Mouse (Mus musculus) limb, embryonic 12.5 days (tissue): Measurements from ENCODE around the gene Catsper4. TPM values are rescaled to one million over a fixed set of nuclear protein-coding genes. Genes with fewer than 3 reads are reported as not detected.
"Not testable (repeated sequence)": the region's sequence is repeated elsewhere in the genome, so short reads cannot be mapped to it uniquely, and the experiment has no call there.

Experiments
- ATAC-seq: fragments of 200-750 bp; cut with Nextera tagmentation; 2 replicates; pipeline ENCODE4 v1.8.0; 2017; ENCODE audit warnings: low read depth, moderate TSS enrichment; ENCODE audit not compliant: insufficient number of reproducible peaks, insufficient read depth, low FRiP score, low TSS enrichment
- H3K27ac ChIP-seq: fragments of 300-500 bp; sonication (generic); 2 replicates; pipeline ENCODE4 v1.5.1; 2016; ENCODE audit warnings: mild to moderate bottlenecking, moderate library complexity
- H3K27me3 ChIP-seq: fragments of 300-500 bp; sonication (generic); 2 replicates; pipeline ENCODE4 v1.6.1; 2016; ENCODE audit warnings: mild to moderate bottlenecking, moderate library complexity
- H3K36me3 ChIP-seq: fragments of 300-500 bp; sonication (generic); 2 replicates; pipeline ENCODE4 v1.6.1; 2016; ENCODE audit warnings: mild to moderate bottlenecking, moderate library complexity
- H3K4me1 ChIP-seq: fragments of 300-500 bp; sonication (generic); replicated peaks from 2 replicates; pipeline ENCODE4 v1.6.1; 2016
- H3K4me2 ChIP-seq: fragments of 300-500 bp; sonication (generic); 2 replicates; pipeline ENCODE4 v1.6.1; 2016; ENCODE audit warnings: mild to moderate bottlenecking, moderate library complexity
- H3K4me3 ChIP-seq: fragments of 300-500 bp; sonication (generic); replicated peaks from 2 replicates; pipeline ENCODE4 v1.5.1; 2016; ENCODE audit warnings: mild to moderate bottlenecking
- H3K9ac ChIP-seq: fragments of 300-500 bp; sonication (generic); replicated peaks from 2 replicates; pipeline ENCODE4 v1.6.1; 2016; ENCODE audit warnings: mild to moderate bottlenecking, moderate library complexity
- H3K9me3 ChIP-seq: fragments of 300-500 bp; sonication (generic); 2 replicates; pipeline ENCODE4 v1.6.1; 2016; ENCODE audit warnings: mild to moderate bottlenecking, moderate library complexity
- WGBS: fragments of 180-500 bp; shearing (Covaris S2); methylation state at CpG from one replicate; pipeline ENCODE4 v1.1.7; 2016; 5-methylcytosine and 5-hydroxymethylcytosine counted together
- polyA plus RNA-seq: library from polyadenylated mRNA; unstranded; fragments of >200 nt; fragmentation: Nextera tagmentation; extraction: Ambion mirVana; gene quantifications from 2 replicates; pipeline ENCODE4 v1.2.1, GENCODE M21; 2016

Catsper4 gene
- polyA plus RNA-seq, result not detected in 2 replicates

DNA sequence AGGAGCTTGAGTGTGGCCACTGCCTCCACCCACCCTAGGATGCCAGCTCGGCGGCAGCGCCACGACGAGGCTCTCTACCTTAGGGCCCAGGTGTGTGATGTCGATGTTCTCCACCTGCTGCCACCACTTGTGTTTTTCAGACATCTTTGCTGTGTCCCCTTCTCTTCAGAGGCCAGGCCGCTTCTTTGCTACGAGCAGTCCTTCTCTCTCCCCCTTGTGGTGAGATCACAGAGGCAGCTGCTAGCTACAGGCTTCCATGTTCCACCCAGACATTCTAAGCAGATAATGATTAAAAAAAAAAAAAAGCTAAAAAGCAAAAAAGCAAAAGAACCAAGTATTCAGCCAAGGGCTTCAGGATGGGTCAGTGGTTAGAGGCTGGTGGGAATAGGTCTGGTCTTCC is at the start of gene Catsper4:
Gene Catsper4, minus strand, starts transcription at position 190 of the 400 bp plus-strand sequence.
- 69% methylated on average over 8 of the region's 8 CpGs for WGBS
- H3K4me3 ChIP-seq, result no peak within 1 kb of the TSS

DNA sequence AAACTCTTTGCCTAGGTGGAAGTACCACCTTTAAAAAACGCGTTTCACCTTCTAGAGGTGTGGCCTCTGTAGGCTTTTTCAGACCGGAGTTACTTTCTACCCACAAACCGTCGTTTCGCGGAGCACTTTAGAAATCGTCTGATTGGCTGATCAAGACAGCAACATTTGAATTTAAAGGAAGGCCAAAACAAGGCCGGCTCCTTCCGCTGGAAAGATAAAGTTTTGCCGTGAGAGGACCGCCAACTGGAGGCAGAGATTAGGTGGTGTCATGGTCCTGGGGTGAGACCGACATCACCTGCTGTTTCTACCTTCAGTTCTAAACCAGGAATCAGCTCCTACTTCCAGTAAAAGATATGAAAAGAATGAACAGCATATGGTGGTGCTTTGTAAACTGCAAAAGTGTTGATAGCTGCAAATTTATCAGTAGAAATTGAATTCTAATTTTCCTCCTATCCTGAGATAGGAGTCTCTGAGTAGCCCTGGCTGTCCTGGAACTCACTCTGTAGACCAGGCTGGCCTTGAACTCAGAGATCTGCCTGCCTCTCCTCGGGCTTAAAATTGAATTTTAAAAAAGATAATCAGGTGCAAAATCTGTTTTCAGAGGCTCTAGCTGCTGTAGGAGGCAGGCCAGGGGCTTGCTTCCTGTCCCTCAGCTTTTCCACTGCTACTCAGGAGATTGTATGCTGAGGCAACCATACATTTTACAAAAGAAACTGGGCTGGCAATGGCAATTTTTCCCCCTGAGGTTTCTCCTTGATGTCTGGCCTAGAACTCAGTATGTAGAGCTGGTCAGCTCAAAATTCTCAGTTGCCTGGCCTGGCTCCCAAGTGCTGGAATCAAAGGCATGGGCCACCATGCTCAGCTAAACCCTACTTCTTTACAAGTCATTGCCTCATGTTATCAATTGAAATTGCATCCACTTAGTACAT is 46.5 kb upstream of the Catsper4 start:
- peaks cover 29% of the 10 kb centered on the region for H3K36me3 ChIP-seq
- peak overlapping the region; percentile 16 for H3K4me3 ChIP-seq
- no peak overlapping the region; the same call in 1 of the 2 replicates for H3K9ac ChIP-seq
- no peaks in the 10 kb centered on the region for H3K9me3 ChIP-seq
- 4% methylated on average over 14 of the region's 14 CpGs for WGBS
- H3K27me3 ChIP-seq, result no peaks in the 10 kb centered on the region
- peak overlapping the region; percentile 42 for H3K4me2 ChIP-seq
- no peak for ATAC-seq
- peaks cover 7% of the 10 kb centered on the region; the same call in 1 of the 2 replicates for H3K4me1 ChIP-seq
- no peak overlapping the region for H3K27ac ChIP-seq

More for the DNA sequence above, at the start of gene Catsper4:
- H3K27ac ChIP-seq, result no peak within 1 kb of the TSS
- 0 out of 2 replicates have a peak, but pooled peaks cover 3% of the 10 kb centered on the region for H3K27me3 ChIP-seq
- no peaks in the 10 kb centered on the region for H3K4me1 ChIP-seq
- no peak within 1 kb of the TSS for H3K9ac ChIP-seq
- no peak for ATAC-seq
- H3K4me2 ChIP-seq, result no peak within 1 kb of the TSS
- H3K36me3 ChIP-seq, result no peaks in the 10 kb centered on the region
- H3K9me3 ChIP-seq, result no peaks in the 10 kb centered on the region

DNA sequence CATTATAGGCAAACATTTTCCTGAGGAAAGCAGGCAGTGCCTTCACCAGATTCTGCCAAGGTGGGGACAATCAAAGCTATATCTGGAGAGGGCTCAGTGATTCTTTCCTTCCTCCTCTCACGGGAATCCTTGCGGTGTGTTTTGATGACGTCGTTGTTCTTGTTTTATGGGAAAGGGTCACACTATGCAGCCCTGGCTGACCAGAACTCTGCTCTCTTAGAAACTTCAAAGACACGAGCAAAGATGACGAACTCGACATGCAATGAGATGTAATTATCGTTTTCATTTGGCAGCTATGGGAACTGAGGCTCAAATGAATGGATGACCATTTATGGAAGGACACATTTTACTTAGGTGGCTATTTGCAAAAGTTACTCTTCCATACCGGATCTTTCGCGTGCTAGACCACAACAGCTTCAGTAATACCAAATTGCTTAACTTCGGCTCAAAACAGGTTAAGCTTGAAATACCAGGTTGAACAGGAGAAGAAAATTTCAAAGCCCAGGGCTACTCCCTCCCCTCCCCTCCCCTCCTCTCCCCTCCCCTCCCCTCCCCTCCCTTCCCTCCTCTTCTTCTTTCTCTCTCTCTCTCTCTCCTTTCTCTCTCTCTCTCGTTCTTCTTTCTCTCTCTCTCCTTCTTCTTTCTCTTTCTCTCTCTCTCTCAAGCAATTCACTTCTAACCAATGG is 45.7 kb upstream of the Catsper4 start:
- Histone ChIP-seq H3K4me3 (peak overlapping the region; percentile 16), H3K9ac (no peak overlapping the region), H3K9me3 (no peaks in the 10 kb centered on the region), H3K4me1 (peaks cover 7% of the 10 kb centered on the region; the same call in 1 of the 2 replicates), H3K36me3 (peaks cover 21% of the 10 kb centered on the region), H3K27ac (no peak overlapping the region; the same call in 1 of the 2 replicates), H3K27me3 (no peaks in the 10 kb centered on the region), H3K4me2 (peak overlapping the region; percentile 42)
- 21% methylated on average over 12 of the region's 13 CpGs for WGBS
- no peak for ATAC-seq

GRCm38 (mm10) chr4:134271979-134272378 is 44.8 kb upstream of the Catsper4 start:
- Histone ChIP-seq H3K9me3 (no peaks in the 10 kb centered on the region), H3K9ac (no peak overlapping the region), H3K36me3 (peaks cover 12% of the 10 kb centered on the region), H3K4me1 (peaks cover 7% of the 10 kb centered on the region; the same call in 1 of the 2 replicates), H3K4me2 (no peak overlapping the region), H3K27me3 (no peaks in the 10 kb centered on the region), H3K4me3 (no peak overlapping the region), H3K27ac (no peak overlapping the region)
- ATAC-seq, result no peak
- WGBS, result 84% methylated on average over 7 of the region's 7 CpGs

GRCm38 (mm10) chr4:134269622-134270021 is 42.4 kb upstream of the Catsper4 start:
- H3K9ac ChIP-seq, H3K27ac ChIP-seq, H3K4me2 ChIP-seq, H3K36me3 ChIP-seq, H3K4me3 ChIP-seq, H3K4me1 ChIP-seq, H3K9me3 ChIP-seq, H3K27me3 ChIP-seq, ATAC-seq: not testable (repeated sequence)

GRCm38 (mm10) chr4:134268102-134268655 is 41.0 kb upstream of the Catsper4 start:
- no peaks in the 10 kb centered on the region for H3K36me3 ChIP-seq
- ATAC-seq, result no peak
- H3K27ac ChIP-seq, result no peak overlapping the region
- 86% methylated on average over 19 of the region's 19 CpGs for WGBS
- H3K9ac ChIP-seq, result no peak overlapping the region
- no peaks in the 10 kb centered on the region for H3K27me3 ChIP-seq
- peaks cover 7% of the 10 kb centered on the region; the same call in 1 of the 2 replicates for H3K4me1 ChIP-seq
- H3K4me2 ChIP-seq, result no peak overlapping the region
- H3K4me3 ChIP-seq, result no peak overlapping the region
- no peaks in the 10 kb centered on the region for H3K9me3 ChIP-seq

DNA sequence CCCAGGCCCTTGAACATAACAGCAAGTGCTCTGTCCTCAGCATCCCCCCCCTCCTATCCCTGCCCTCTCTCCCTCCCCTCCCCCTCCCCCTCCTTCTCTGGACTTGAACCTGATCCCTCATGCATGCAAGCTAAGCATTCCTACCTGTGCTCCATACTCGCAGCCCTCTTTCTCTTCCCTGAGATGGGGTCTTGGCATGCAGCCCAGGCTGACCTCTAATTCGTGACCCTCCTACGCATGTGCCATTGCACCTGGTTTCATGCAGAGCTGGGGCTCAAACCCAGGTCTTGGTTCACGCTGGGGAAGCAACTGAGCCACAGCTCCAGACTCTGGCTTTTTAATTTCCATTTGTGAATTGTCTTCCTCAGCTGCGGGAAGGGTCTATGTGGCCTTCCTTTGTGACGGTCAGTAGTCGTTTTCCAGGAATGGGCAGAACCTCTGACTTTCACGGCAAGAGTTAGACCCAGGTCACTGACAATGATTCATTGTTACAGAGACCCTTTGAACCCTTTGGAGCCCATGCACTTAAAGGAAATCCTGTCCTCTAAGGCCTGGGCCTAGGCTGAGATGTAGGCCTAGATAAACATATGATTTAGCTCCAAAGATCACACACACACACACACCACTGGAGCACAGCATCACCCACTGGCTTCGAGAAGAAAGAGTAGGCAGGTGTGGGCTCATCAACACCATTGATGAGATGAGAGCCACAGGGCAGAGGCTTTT is 38.8 kb upstream of the Catsper4 start:
- no peak for ATAC-seq
- WGBS, result 66% methylated on average over 9 of the region's 9 CpGs

GRCm38 (mm10) chr4:134263191-134263590 is 36.0 kb upstream of the Catsper4 start:
- Histone ChIP-seq H3K27me3 (no peaks in the 10 kb centered on the region), H3K4me1 (no peaks in the 10 kb centered on the region), H3K4me3 (no peak overlapping the region), H3K4me2 (no peak overlapping the region), H3K36me3 (no peaks in the 10 kb centered on the region), H3K27ac (no peak overlapping the region), H3K9me3 (no peaks in the 10 kb centered on the region), H3K9ac (no peak overlapping the region)
- WGBS, result 34% methylated on average over 6 of the region's 6 CpGs
- no peak for ATAC-seq

More for the DNA sequence above, 38.8 kb upstream of the Catsper4 start:
- Histone ChIP-seq H3K9ac (no peak overlapping the region), H3K27me3 (no peaks in the 10 kb centered on the region), H3K4me3 (no peak overlapping the region), H3K4me1 (no peaks in the 10 kb centered on the region), H3K4me2 (no peak overlapping the region), H3K36me3 (no peaks in the 10 kb centered on the region), H3K27ac (no peak overlapping the region), H3K9me3 (no peaks in the 10 kb centered on the region)

DNA sequence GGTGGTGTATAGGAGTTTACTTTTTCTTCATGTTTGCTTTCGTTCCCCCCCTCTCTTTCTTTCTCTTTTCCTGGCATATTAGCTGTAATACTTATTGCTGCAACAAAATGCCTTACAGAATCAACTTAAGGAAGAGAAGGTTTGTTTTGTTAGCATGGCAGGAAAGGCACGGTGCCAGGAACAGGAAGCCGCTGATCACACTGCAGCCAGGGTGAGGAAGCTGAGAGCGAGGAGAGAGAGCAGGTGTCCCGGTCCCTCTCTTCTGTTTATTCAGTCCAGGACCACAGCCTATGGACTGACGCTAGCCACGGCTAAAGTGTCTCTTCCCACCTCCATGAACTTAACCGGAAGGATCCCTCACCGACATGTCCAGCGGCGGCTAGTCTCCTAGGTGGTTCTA is 31.2 kb upstream of the Catsper4 start:
- H3K27me3 ChIP-seq, result peaks cover 21% of the 10 kb centered on the region
- H3K36me3 ChIP-seq, result no peaks in the 10 kb centered on the region
- no peak for ATAC-seq
- H3K9me3 ChIP-seq, result no peaks in the 10 kb centered on the region
- no peak overlapping the region for H3K9ac ChIP-seq
- no peak overlapping the region for H3K27ac ChIP-seq
- no peak overlapping the region for H3K4me2 ChIP-seq
- 72% methylated on average over 11 of the region's 11 CpGs for WGBS
- H3K4me1 ChIP-seq, result peaks cover 30% of the 10 kb centered on the region
- no peak overlapping the region for H3K4me3 ChIP-seq

- H3K4me1 ChIP-seq, result peaks cover 39% of the 10 kb centered on the region
- H3K4me3 ChIP-seq, result no peak overlapping the region
- 0 out of 2 replicates have a peak overlapping the region, but pooled peaks have one; percentile 56 for H3K27ac ChIP-seq
- no peak for ATAC-seq
- H3K9ac ChIP-seq, result no peak overlapping the region
- H3K9me3 ChIP-seq, result no peaks in the 10 kb centered on the region
- H3K36me3 ChIP-seq, result no peaks in the 10 kb centered on the region
- 15% methylated on average over 11 of the region's 11 CpGs for WGBS
- H3K27me3 ChIP-seq, result peaks cover 31% of the 10 kb centered on the region
- H3K4me2 ChIP-seq, result no peak overlapping the region
Measured at GRCm38 (mm10) chr4:134257198-134258009, 30.2 kb upstream of the Catsper4 start.
